Mouse (Mus musculus) heart, embryonic 14.5 days (tissue): Measurements from ENCODE around the gene Ang5. TPM values are rescaled to one million over a fixed set of nuclear protein-coding genes. Genes with fewer than 3 reads are reported as not detected.
A peak's percentile ranks its signal among the peaks of the same experiment; 100 is the strongest.
"Not testable (repeated sequence)": the region's sequence is repeated elsewhere in the genome, so short reads cannot be mapped to it uniquely, and the experiment has no call there.

ENCODE experiments used
- ATAC-seq: fragments of 200-750 bp; cut with Nextera tagmentation; 2 replicates; pipeline ENCODE4 v1.8.0; 2017; ENCODE audit warnings: low read depth, moderate TSS enrichment; ENCODE audit not compliant: insufficient number of reproducible peaks, insufficient read depth, low FRiP score
- H3K27ac ChIP-seq, 2 experiments: fragments of 200-500 bp in 1 of 2; fragments of 300-500 bp in 1 of 2; sonication (generic) in 1 of 2; replicated peaks in 1 of 2; 2 replicates each; pipeline ENCODE4 v1.5.1; 2012 to 2014; ENCODE audit warnings: low read depth in 2 of 2, low read length in 2 of 2, control low read depth in 1 of 2, mild to moderate bottlenecking in 1 of 2, mixed read lengths in 1 of 2; ENCODE audit not compliant: control insufficient read depth in 1 of 2, insufficient read depth in 1 of 2
- H3K27me3 ChIP-seq: fragments of 300-500 bp; sonication (generic); 2 replicates; pipeline ENCODE4 v1.6.1; 2014; ENCODE audit warnings: mild to moderate bottlenecking, low read length, control low read depth; ENCODE audit not compliant: control insufficient read depth, insufficient read depth
- H3K36me3 ChIP-seq: fragments of 300-500 bp; sonication (generic); 2 replicates; pipeline ENCODE4 v1.6.1; 2014; ENCODE audit warnings: mild to moderate bottlenecking, control low read depth, low read length, mixed read lengths; ENCODE audit not compliant: control insufficient read depth, insufficient read depth
- H3K4me1 ChIP-seq, 2 experiments: fragments of 200-500 bp in 1 of 2; fragments of 300-500 bp in 1 of 2; sonication (generic) in 1 of 2; 2 replicates each; pipeline ENCODE4 v1.6.1; 2012 to 2014; ENCODE audit warnings: low read length in 2 of 2, control low read depth in 1 of 2, mixed read lengths in 1 of 2; ENCODE audit not compliant: control insufficient read depth in 2 of 2, insufficient read depth in 2 of 2
- H3K4me2 ChIP-seq: fragments of 300-500 bp; sonication (generic); 2 replicates; pipeline ENCODE4 v1.6.1; 2014; ENCODE audit warnings: mild to moderate bottlenecking, low read length
- H3K4me3 ChIP-seq, 2 experiments: fragments of 200-500 bp in 1 of 2; fragments of 300-500 bp in 1 of 2; sonication (generic) in 1 of 2; 2 replicates each; pipeline ENCODE4 v1.5.1; 2012 to 2014; ENCODE audit warnings: low read length in 2 of 2, mild to moderate bottlenecking in 2 of 2, control low read depth in 1 of 2, low read depth in 1 of 2, moderate library complexity in 1 of 2; ENCODE audit not compliant: control insufficient read depth in 1 of 2, insufficient read depth in 1 of 2
- H3K9ac ChIP-seq: fragments of 300-500 bp; sonication (generic); 2 replicates; pipeline ENCODE4 v1.6.1; 2014; ENCODE audit warnings: mild to moderate bottlenecking, low read length
- H3K9me3 ChIP-seq: fragments of 300-500 bp; sonication (generic); 2 replicates; pipeline ENCODE4 v1.6.1; 2016; ENCODE audit warnings: low read length, control low read depth; ENCODE audit not compliant: control insufficient read depth
- WGBS: fragments of 180-500 bp; shearing (Covaris S2); extraction: QIAGEN DNeasy Blood & Tissue Kit; methylation state at CpG from one replicate; pipeline ENCODE4 v1.1.7; 2014; 5-methylcytosine and 5-hydroxymethylcytosine counted together
- polyA plus RNA-seq: library from polyadenylated mRNA; unstranded; fragments of >200 nt; fragmentation: Nextera tagmentation; extraction: Ambion mirVana; gene quantifications from 2 replicates; pipeline ENCODE4 v1.2.1, GENCODE M21; 2014

The Ang5 gene
- polyA plus RNA-seq, 1 experiment from 2014 or later, result not detected

- H3K4me1 ChIP-seq, H3K4me3 ChIP-seq, H3K36me3 ChIP-seq, H3K27ac ChIP-seq, H3K9ac ChIP-seq, ATAC-seq, H3K4me2 ChIP-seq, H3K27me3 ChIP-seq, H3K9me3 ChIP-seq: not testable (repeated sequence)
- 50% methylated on average over 1 of the region's 2 CpGs for WGBS
These were observed 3.5 kb upstream of the Ang5 start for GRCm38 (mm10) chr14:43953382-43953781.

DNA sequence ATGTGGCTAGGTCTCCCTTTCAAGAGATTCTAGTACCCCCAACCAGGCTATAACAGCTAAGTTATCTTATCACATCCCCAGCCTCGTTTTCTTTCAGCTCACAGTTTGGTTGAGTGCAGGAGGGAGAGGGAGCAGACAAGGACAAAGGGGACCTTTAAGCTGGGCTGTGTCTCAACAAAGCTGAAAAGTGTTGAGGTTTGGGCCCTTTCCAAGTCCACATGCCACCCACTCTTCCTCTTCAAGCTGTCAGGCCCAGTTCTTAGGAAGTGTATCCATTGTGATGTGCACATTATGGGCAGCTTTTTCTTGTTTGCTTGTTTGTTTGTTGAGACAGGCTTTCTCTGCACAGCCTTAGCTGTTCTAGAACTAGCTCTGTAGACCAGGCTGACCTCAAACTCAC, 1.8 kb upstream of the Ang5 start:
- H3K36me3 ChIP-seq, H3K4me1 ChIP-seq, H3K27me3 ChIP-seq, H3K4me3 ChIP-seq, H3K9ac ChIP-seq, H3K9me3 ChIP-seq, H3K27ac ChIP-seq, H3K4me2 ChIP-seq, ATAC-seq: not testable (repeated sequence)
- no CpG with 5 or more reads among the region's 1 CpGs for WGBS

GRCm38 (mm10) chr14:43983454-43983853, 26.6 kb downstream of the Ang5 start:
- H3K27ac ChIP-seq, result peak overlapping the region; percentile 30 to 66; a peak in 2 of 4 replicates
- H3K27me3 ChIP-seq, result no peaks in the 10 kb centered on the region
- H3K4me1 ChIP-seq, result no peaks in the 10 kb centered on the region; a peak in 1 of 4 replicates
- H3K4me3 ChIP-seq, result no peak overlapping the region
- H3K4me2 ChIP-seq, result peak overlapping the region; percentile 27; the same call in 1 of the 2 replicates
- ATAC-seq, result peak; percentile 23; the same call in 1 of the 2 replicates
- H3K36me3 ChIP-seq, result no peaks in the 10 kb centered on the region
- no peaks in the 10 kb centered on the region for H3K9me3 ChIP-seq
- 15% methylated on average over 4 of the region's 4 CpGs for WGBS
- H3K9ac ChIP-seq, result no peak overlapping the region

DNA sequence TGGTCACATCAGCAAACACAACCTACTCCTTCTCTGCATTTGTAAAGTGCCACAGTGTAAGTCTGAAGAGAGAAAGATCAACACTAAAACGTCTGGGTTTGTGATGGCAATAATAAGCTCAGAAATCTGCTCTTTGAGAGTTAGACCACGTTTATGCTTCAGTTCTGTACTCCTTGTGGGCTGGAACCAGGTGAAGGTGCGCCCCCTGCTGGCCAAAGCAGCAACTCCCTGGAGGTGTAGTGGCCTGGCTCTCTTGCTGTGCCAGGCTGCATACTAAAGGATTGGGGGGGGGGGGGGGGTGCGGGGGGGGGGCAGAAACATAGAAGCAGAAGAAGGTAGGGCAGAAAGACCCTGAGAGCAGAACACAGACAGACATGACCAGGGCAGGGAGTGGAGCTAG, 27.0 kb downstream of the Ang5 start:
- Histone ChIP-seq H3K27ac (peak overlapping the region; percentile 30 to 66; a peak in 2 of 4 replicates), H3K9me3 (no peaks in the 10 kb centered on the region), H3K4me3 (no peak overlapping the region), H3K9ac (no peak overlapping the region), H3K4me2 (peak overlapping the region; percentile 27; the same call in 1 of the 2 replicates), H3K27me3 (no peaks in the 10 kb centered on the region), H3K4me1 (no peaks in the 10 kb centered on the region; a peak in 1 of 4 replicates), H3K36me3 (no peaks in the 10 kb centered on the region)
- 0% methylated on average over 3 of the region's 4 CpGs for WGBS
- peak; percentile 81 for ATAC-seq

DNA sequence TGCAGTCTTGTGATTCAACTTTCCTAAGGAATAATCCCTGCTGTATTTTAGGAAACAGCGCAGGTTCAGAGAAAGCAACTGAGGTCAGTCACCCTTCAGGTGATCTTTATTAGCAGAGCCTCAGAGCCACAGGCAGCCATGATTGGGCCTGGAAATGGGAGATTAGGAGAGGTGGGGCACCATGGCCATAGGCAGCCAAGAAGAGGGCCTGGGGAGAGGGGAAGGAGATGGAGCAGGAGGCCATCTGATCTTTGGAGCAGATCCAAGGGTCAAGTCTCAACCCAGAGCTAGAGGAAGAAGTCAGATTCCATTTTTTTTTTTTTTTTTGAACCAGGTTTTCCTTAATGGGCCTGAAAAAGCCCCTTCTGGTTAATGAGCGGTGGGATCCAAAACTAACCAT, 29.3 kb downstream of the Ang5 start:
- no peaks in the 10 kb centered on the region for H3K36me3 ChIP-seq
- H3K27me3 ChIP-seq, result no peaks in the 10 kb centered on the region
- H3K27ac ChIP-seq, result no peak overlapping the region
- H3K4me1 ChIP-seq, result no peaks in the 10 kb centered on the region; a peak in 1 of 4 replicates
- no peaks in the 10 kb centered on the region for H3K9me3 ChIP-seq
- no peak overlapping the region for H3K4me3 ChIP-seq
- no peak overlapping the region for H3K4me2 ChIP-seq
- no peak overlapping the region for H3K9ac ChIP-seq
- WGBS, result 95% methylated on average over 2 of the region's 2 CpGs
- ATAC-seq, result no peak

GRCm38 (mm10) chr14:43987404-43987803, 30.5 kb downstream of the Ang5 start:
- H3K36me3 ChIP-seq, H3K4me3 ChIP-seq, H3K9me3 ChIP-seq, H3K4me2 ChIP-seq, H3K9ac ChIP-seq, H3K27ac ChIP-seq, H3K4me1 ChIP-seq, ATAC-seq, H3K27me3 ChIP-seq: not testable (repeated sequence)
- WGBS, result 8% methylated on average over 5 of the region's 5 CpGs

- H3K9ac ChIP-seq, ATAC-seq: not testable (repeated sequence)
- 83% methylated on average over 2 of the region's 2 CpGs for WGBS
These were observed 41.7 kb downstream of the Ang5 start for GRCm38 (mm10) chr14:43998455-43999000.

GRCm38 (mm10) chr14:44001600-44001999, 44.7 kb downstream of the Ang5 start:
- Histone ChIP-seq H3K36me3 (no peaks in the 10 kb centered on the region), H3K27me3 (no peaks in the 10 kb centered on the region), H3K4me3 (no peak overlapping the region), H3K4me1 (no peaks in the 10 kb centered on the region), H3K4me2 (no peak overlapping the region), H3K27ac (no peak overlapping the region), H3K9me3 (no peaks in the 10 kb centered on the region), H3K9ac (no peak overlapping the region)
- ATAC-seq, result no peak
- WGBS, result 42% methylated on average over 3 of the region's 3 CpGs

More at GRCm38 (mm10) chr14:43998455-43999000, 41.7 kb downstream of the Ang5 start:
- H3K36me3 ChIP-seq, H3K4me3 ChIP-seq, H3K27me3 ChIP-seq, H3K27ac ChIP-seq, H3K9me3 ChIP-seq, H3K4me1 ChIP-seq, H3K4me2 ChIP-seq: not testable (repeated sequence)
